Mouse (Mus musculus) embryonic fibroblast, embryonic 13.5 days (primary cell): ENCODE results near the gene Lgsn.

Experiments used
- CTCF ChIP-seq: IDR thresholded peaks from 2 replicates; pipeline ENCODE4 v1.5.1; 2011; ENCODE audit warnings: mild to moderate bottlenecking, control low read depth, low read length, moderate library complexity, borderline replicate concordance; ENCODE audit not compliant: insufficient read depth
- POLR2A ChIP-seq: IDR thresholded peaks from 2 replicates; pipeline ENCODE4 v1.6.1; 2011; ENCODE audit warnings: low read depth, mild to moderate bottlenecking, control low read depth, low read length, moderate library complexity

DNA sequence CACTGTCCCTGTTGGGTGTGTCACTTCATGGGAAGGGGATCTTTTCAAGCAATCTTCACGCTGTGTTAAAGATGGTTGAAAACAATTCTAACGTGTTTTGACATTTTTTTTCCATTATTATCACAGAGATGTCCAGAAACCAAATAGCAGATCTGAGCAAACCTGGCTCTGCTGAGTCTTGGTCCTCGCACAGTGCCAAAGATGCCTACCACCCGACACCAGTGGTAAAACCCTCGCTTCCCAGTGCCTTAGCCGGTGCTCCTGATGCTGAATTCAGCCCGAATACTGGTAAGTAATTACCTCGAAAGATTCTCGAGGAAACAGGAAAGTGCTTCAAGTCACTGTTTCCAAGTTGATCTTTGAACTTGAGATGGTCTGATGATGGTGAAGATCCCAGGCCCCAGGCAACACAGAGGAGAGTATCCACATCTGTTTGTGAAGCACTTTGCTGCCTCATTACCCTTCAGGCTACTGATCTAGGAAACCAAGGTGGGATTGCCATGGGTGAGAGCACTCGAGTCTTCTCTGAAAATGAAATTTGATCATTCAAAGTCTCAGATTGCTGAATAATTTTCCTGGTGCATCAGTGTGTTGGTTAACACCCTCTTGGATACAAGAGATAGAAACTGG lies 14.2 kb downstream of the Lgsn start:
- TF ChIP-seq CTCF (no peak), POLR2A (no peak)
